Mouse (Mus musculus) E14TG2a.4 (cell line): Measurements from ENCODE around the gene Mtor.
A peak's percentile ranks its signal among the peaks of the same experiment; 100 is the strongest.

Source experiments
- H3K27me3 ChIP-seq: 2 replicates; pipeline ENCODE4 v1.6.1; 2014; ENCODE audit warnings: low read length, control low read depth; ENCODE audit not compliant: insufficient read depth
- H3K36me3 ChIP-seq: 2 replicates; pipeline ENCODE4 v1.6.1; 2014; ENCODE audit warnings: low read length, control low read depth; ENCODE audit not compliant: insufficient read depth
- H3K4me1 ChIP-seq: replicated peaks from 2 replicates; pipeline ENCODE4 v1.6.1; 2014; ENCODE audit warnings: low read depth, low read length, control low read depth
- H3K4me3 ChIP-seq: replicated peaks from 2 replicates; pipeline ENCODE4 v1.5.1; 2014; ENCODE audit warnings: mild to moderate bottlenecking, low read length
- H3K9me3 ChIP-seq: 2 replicates; pipeline ENCODE4 v1.6.1; 2014; ENCODE audit warnings: low read length, control low read depth
- CTCF ChIP-seq: conservative IDR thresholded peaks from 2 replicates; pipeline ENCODE4 v1.5.1; 2014; ENCODE audit warnings: low read length
- NANOG ChIP-seq: IDR thresholded peaks from 2 replicates; pipeline ENCODE4 v1.6.1; 2014; ENCODE audit warnings: borderline replicate concordance, low read length, mixed read lengths
- POU5F1 ChIP-seq: IDR thresholded peaks from 2 replicates; pipeline ENCODE4 v1.6.1; 2014; ENCODE audit warnings: low read length, borderline replicate concordance

The Mtor gene

GRCm38 (mm10) chr4:148417559-148417958, 30.9 kb upstream of the Mtor start:
- Histone ChIP-seq H3K9me3 (peaks cover 20% of the 10 kb centered on the region), H3K4me1 (no peaks in the 10 kb centered on the region), H3K27me3 (peaks cover 14% of the 10 kb centered on the region), H3K36me3 (no peaks in the 10 kb centered on the region), H3K4me3 (no peak overlapping the region)
- TF ChIP-seq NANOG (no peak), CTCF (no peak), POU5F1 (no peak)

GRCm38 (mm10) chr4:148426950-148427850, 21.2 kb upstream of the Mtor start:
- peaks cover 21% of the 10 kb centered on the region for H3K4me1 ChIP-seq
- TF ChIP-seq CTCF (no peak), POU5F1 (no peak), NANOG (no peak)

GRCm38 (mm10) chr4:148428544-148428943, 19.9 kb upstream of the Mtor start:
- TF ChIP-seq NANOG (no peak), CTCF (no peak), POU5F1 (no peak)
- no peak overlapping the region for H3K4me3 ChIP-seq
- H3K4me1 ChIP-seq: peaks cover 22% of the 10 kb centered on the region
- H3K9me3 ChIP-seq: no peaks in the 10 kb centered on the region
- H3K27me3 ChIP-seq: no peaks in the 10 kb centered on the region
- peaks cover 19% of the 10 kb centered on the region for H3K36me3 ChIP-seq

More at GRCm38 (mm10) chr4:148426950-148427850, 21.2 kb upstream of the Mtor start:
- H3K27me3 ChIP-seq: no peaks in the 10 kb centered on the region
- H3K9me3 ChIP-seq: no peaks in the 10 kb centered on the region
- no peak overlapping the region for H3K4me3 ChIP-seq
- peaks cover 9% of the 10 kb centered on the region for H3K36me3 ChIP-seq

- TF ChIP-seq NANOG (no peak), CTCF (no peak), POU5F1 (no peak)
- Histone ChIP-seq H3K36me3 (peaks cover 19% of the 10 kb centered on the region), H3K4me3 (no peak overlapping the region), H3K27me3 (no peaks in the 10 kb centered on the region), H3K9me3 (no peaks in the 10 kb centered on the region), H3K4me1 (peaks cover 27% of the 10 kb centered on the region)
These were observed 19.3 kb upstream of the Mtor start for GRCm38 (mm10) chr4:148429121-148429520.

- Histone ChIP-seq H3K36me3 (peaks cover 25% of the 10 kb centered on the region), H3K9me3 (no peaks in the 10 kb centered on the region), H3K4me1 (peaks cover 31% of the 10 kb centered on the region), H3K27me3 (no peaks in the 10 kb centered on the region), H3K4me3 (no peak overlapping the region)
- peak; percentile 91 for TF ChIP-seq CTCF
- no peak for TF ChIP-seq POU5F1
- no peak for TF ChIP-seq NANOG
These were observed 18.7 kb upstream of the Mtor start for GRCm38 (mm10) chr4:148429686-148430085.

GRCm38 (mm10) chr4:148430880-148431519, 17.4 kb upstream of the Mtor start:
- Histone ChIP-seq H3K36me3 (peaks cover 38% of the 10 kb centered on the region), H3K4me3 (no peak overlapping the region), H3K4me1 (peaks cover 32% of the 10 kb centered on the region), H3K27me3 (no peaks in the 10 kb centered on the region), H3K9me3 (no peaks in the 10 kb centered on the region)
- TF ChIP-seq POU5F1: no peak

- Histone ChIP-seq H3K9me3 (no peaks in the 10 kb centered on the region), H3K36me3 (peaks cover 48% of the 10 kb centered on the region), H3K27me3 (no peaks in the 10 kb centered on the region), H3K4me1 (peaks cover 40% of the 10 kb centered on the region), H3K4me3 (no peak overlapping the region)
- TF ChIP-seq CTCF: no peak
- TF ChIP-seq POU5F1: no peak
- no peak for TF ChIP-seq NANOG
These were observed 15.9 kb upstream of the Mtor start for GRCm38 (mm10) chr4:148432488-148432887.

- Histone ChIP-seq H3K27me3 (no peaks in the 10 kb centered on the region), H3K4me1 (peaks cover 37% of the 10 kb centered on the region), H3K9me3 (no peaks in the 10 kb centered on the region), H3K36me3 (peaks cover 56% of the 10 kb centered on the region), H3K4me3 (no peak overlapping the region)
- TF ChIP-seq CTCF (no peak), NANOG (no peak), POU5F1 (no peak)
These were observed 15.1 kb upstream of the Mtor start for GRCm38 (mm10) chr4:148433336-148433735.
